Mouse (Mus musculus): Measurements from ENCODE around the gene Procr.
"Not testable (repeated sequence)": the region's sequence is repeated elsewhere in the genome, so short reads cannot be mapped to it uniquely, and the experiment has no call there.

Procr gene

GRCm38 (mm10) chr2:155751014-155751786, at the start of gene Procr:
Procr (plus strand) TSS chr2:155751117.
- no peak for DNase-seq (ENCODE audit: low spot score)

DNA sequence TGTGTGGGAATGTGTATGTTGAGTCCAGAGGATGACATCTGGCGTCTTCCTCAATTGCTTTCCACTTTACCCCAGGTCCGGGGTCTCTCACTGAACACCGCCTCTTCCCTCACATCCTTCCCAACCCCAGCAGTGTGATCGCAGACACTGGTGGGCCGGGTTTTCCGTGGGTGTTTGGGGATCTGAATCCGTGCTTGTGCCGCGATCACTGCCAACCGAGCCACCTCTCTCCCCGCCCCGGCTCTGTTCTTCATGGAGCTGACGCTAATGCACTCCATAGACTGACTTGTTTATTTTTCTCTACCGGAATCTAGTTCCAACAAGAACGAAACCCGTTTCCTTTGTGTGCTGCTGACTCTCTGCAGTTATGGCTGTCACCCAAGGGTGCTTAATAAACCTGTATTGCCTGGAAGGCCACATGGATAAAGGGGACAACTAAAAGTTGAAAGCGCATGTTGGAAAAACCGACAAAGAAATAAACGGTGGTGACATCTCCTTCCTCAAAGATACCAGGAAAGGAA, 49.5 kb upstream of the Procr start:
- DNase-seq (ENCODE audit: low spot score) = no peak

GRCm38 (mm10) chr2:155703630-155704029, 47.3 kb upstream of the Procr start:
- DNase-seq (ENCODE audit: low spot score) = no peak

- no peak for DNase-seq (ENCODE audit: low spot score)
Measured at GRCm38 (mm10) chr2:155707251-155707650, 43.7 kb upstream of the Procr start.

GRCm38 (mm10) chr2:155710557-155710956, 40.4 kb upstream of the Procr start:
- no peak for DNase-seq (ENCODE audit: low spot score)

GRCm38 (mm10) chr2:155717082-155717990, 33.6 kb upstream of the Procr start:
- no peak for DNase-seq (ENCODE audit: low spot score)

DNA sequence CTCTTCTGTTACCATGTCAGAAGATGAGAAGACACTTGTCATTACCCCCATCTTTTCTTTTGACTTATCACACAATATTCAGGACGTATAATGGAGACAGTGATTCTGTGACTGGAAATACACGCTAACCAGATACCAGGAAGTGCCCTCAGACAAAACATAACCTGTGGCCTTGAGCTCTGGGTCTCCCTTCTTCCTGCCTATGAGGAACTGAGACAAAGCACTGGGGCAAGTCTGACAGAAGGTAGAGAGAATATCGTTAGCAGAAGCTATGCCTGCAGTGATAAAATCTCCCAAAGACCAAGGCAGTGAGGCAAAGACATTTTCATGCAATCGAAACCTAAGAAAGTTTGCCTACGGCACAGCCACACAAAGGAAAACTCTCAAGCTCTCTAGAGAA, 30.3 kb upstream of the Procr start:
- DNase-seq (ENCODE audit: low spot score) = no peak

- DNase-seq (ENCODE audit: low spot score) = no peak
Measured at GRCm38 (mm10) chr2:155724036-155724435, 26.9 kb upstream of the Procr start.

GRCm38 (mm10) chr2:155724526-155724925, 26.4 kb upstream of the Procr start:
- DNase-seq (ENCODE audit: low spot score) = no peak

GRCm38 (mm10) chr2:155726302-155726701, 24.6 kb upstream of the Procr start:
- no peak for DNase-seq (ENCODE audit: low spot score)

- no peak for DNase-seq (ENCODE audit: low spot score)
Measured at GRCm38 (mm10) chr2:155727764-155728395, 23.0 kb upstream of the Procr start.

- no peak for DNase-seq (ENCODE audit: low spot score)
Measured at GRCm38 (mm10) chr2:155728742-155729141, 22.2 kb upstream of the Procr start.

DNA sequence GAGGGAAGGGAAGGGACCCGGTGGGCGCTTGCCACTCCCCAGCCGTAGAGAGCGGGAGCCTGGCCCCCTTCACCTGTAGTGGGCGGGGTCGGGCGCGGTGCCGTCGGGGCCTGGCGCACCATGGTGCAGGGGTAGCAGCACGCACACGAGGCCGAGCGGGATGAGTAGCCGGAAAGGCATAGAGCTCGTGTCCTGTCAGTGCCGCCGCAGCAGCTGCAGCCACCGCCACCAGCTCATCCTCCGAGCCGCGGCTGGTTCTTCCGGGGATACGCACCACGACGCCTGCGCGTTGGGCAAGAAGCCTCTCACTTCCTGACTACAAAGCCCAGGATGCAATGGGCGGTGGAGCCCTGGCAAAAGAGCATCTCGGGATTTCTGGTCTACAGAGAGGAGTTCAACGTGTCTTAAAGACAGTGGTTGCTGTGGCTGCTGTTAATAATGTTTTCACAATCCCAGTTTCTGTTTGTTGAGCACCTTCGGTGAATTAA, 21.7 kb upstream of the Procr start, which contains the start of gene Edem2:
TSS of gene Edem2 (minus strand) at position 318 of the 488 bp plus-strand sequence.
- DNase-seq (ENCODE audit: low spot score) = peak; percentile 51

GRCm38 (mm10) chr2:155735080-155735479, 15.8 kb upstream of the Procr start:
- no peak for DNase-seq (ENCODE audit: low spot score)

GRCm38 (mm10) chr2:155735766-155736165, 15.2 kb upstream of the Procr start, which contains the start of gene Gm17581:
Gm17581 (minus strand) TSS chr2:155735866.
- not testable (repeated sequence) for DNase-seq (ENCODE audit: low spot score)

GRCm38 (mm10) chr2:155736936-155737335, 14.0 kb upstream of the Procr start:
- no peak for DNase-seq (ENCODE audit: low spot score)

GRCm38 (mm10) chr2:155737803-155738202, 13.1 kb upstream of the Procr start:
- DNase-seq (ENCODE audit: low spot score) = no peak

- DNase-seq (ENCODE audit: low spot score) = no peak
Measured at GRCm38 (mm10) chr2:155742211-155742610, 8.7 kb upstream of the Procr start.

DNA sequence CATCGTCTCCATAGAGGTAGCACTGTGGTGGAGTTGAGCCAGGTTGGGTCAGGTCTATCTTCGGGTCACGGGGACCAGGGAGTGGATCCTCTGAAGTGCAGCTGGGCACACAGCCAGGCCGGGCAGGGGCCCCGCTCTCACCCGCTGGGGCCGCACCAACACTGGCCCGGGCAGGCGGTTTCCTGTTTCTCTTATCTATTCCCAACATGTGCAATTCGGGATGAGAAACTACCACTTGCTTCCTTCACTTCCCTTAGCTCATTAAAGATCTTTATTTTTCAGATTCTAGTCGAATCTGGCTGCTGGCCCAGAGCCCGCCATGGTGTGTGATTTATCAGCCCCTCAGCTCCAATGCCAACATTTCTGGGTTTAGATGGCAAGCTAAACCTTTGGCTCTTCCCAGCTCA, 8.0 kb upstream of the Procr start:
- no peak for DNase-seq (ENCODE audit: low spot score)

- no peak for DNase-seq (ENCODE audit: low spot score)
Measured at GRCm38 (mm10) chr2:155743351-155743750, 7.6 kb upstream of the Procr start.

DNA sequence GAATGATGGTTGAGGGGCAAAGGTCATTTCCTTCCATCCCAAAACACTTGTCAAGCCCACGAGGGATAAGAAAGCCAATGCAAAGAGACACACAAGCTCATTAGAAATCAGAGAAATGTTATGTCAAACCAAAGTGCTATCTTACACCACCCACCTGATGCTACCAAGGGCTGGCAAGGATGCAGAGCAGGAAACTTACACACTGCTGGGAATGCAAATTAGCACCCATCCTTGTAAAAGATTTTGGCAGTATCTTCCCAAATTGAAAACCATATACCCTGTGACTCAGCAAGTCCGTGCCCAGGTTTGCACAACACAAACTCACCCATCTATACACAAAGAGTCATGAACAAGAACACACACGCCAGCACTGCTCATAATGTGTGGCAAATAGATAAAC, 5.4 kb upstream of the Procr start:
- DNase-seq (ENCODE audit: low spot score) = no peak

- no peak for DNase-seq (ENCODE audit: low spot score)
Measured at GRCm38 (mm10) chr2:155749394-155749793, 1.5 kb upstream of the Procr start.
